Mouse (Mus musculus) kidney, embryonic 16.5 days (tissue): Measurements from ENCODE around the gene Nxf1. TPM values are rescaled to one million over a fixed set of nuclear protein-coding genes. Genes with fewer than 3 reads are reported as not detected.
A peak's percentile ranks its signal among the peaks of the same experiment; 100 is the strongest.

Experiments
- ATAC-seq: fragments of 200-750 bp; cut with Nextera tagmentation; 2 replicates; pipeline ENCODE4 v1.8.0; 2017; ENCODE audit warnings: moderate TSS enrichment; ENCODE audit not compliant: low FRiP score, low TSS enrichment
- H3K27ac ChIP-seq: fragments of 300-500 bp; sonication (generic); 2 replicates; pipeline ENCODE4 v1.5.1; 2014; ENCODE audit warnings: low read length
- H3K27me3 ChIP-seq: fragments of 300-500 bp; sonication (generic); 2 replicates; pipeline ENCODE4 v1.6.1; 2014; ENCODE audit warnings: low read length, control low read depth, mixed read lengths; ENCODE audit not compliant: insufficient read depth
- H3K36me3 ChIP-seq: fragments of 300-500 bp; sonication (generic); 2 replicates; pipeline ENCODE4 v1.6.1; 2014; ENCODE audit warnings: low read length, control low read depth, mixed read lengths; ENCODE audit not compliant: insufficient read depth
- H3K4me1 ChIP-seq: fragments of 300-500 bp; sonication (generic); 2 replicates; pipeline ENCODE4 v1.6.1; 2014; ENCODE audit warnings: low read length, control low read depth, mixed read lengths; ENCODE audit not compliant: insufficient read depth
- H3K4me2 ChIP-seq: fragments of 300-500 bp; sonication (generic); replicated peaks from 2 replicates; pipeline ENCODE4 v1.6.1; 2014; ENCODE audit warnings: low read depth, low read length
- H3K4me3 ChIP-seq: fragments of 300-500 bp; sonication (generic); 2 replicates; pipeline ENCODE4 v1.5.1; 2014; ENCODE audit warnings: mild to moderate bottlenecking, low read length
- H3K9ac ChIP-seq: fragments of 300-500 bp; sonication (generic); replicated peaks from 2 replicates; pipeline ENCODE4 v1.6.1; 2014; ENCODE audit warnings: low read length
- H3K9me3 ChIP-seq: fragments of 300-500 bp; sonication (generic); 2 replicates; pipeline ENCODE4 v1.6.1; 2016; ENCODE audit warnings: low read length, control low read depth
- WGBS: fragments of 180-500 bp; shearing (Covaris S2); extraction: QIAGEN DNeasy Blood & Tissue Kit; methylation state at CpG from one replicate; pipeline ENCODE4 v1.1.7; 2014; 5-methylcytosine and 5-hydroxymethylcytosine counted together
- polyA plus RNA-seq: library from polyadenylated mRNA; unstranded; fragments of >200 nt; fragmentation: Nextera tagmentation; extraction: Ambion mirVana; gene quantifications from 2 replicates; pipeline ENCODE4 v1.2.1, GENCODE M21; 2015

Gene Nxf1
- polyA plus RNA-seq: 213 and 218 TPM in 2 replicates

- Histone ChIP-seq H3K4me2 (peak within 1 kb of the TSS; percentile 69), H3K9ac (peak within 1 kb of the TSS; percentile 98), H3K27me3 (no peaks in the 10 kb centered on the region), H3K4me1 (peaks cover 24% of the 10 kb centered on the region), H3K27ac (peak within 1 kb of the TSS; percentile 93), H3K36me3 (peaks cover 31% of the 10 kb centered on the region), H3K9me3 (no peaks in the 10 kb centered on the region), H3K4me3 (peak within 1 kb of the TSS; percentile 97)
- under 1% methylated on average over 74 of the region's 75 CpGs for WGBS
- peak; percentile 95 for ATAC-seq
These were observed at the start of gene Nxf1 for GRCm38 (mm10) chr19:8756635-8757387. Nxf1 (plus strand) TSS chr19:8757073.

- Histone ChIP-seq H3K27me3 (no peaks in the 10 kb centered on the region), H3K9me3 (no peaks in the 10 kb centered on the region), H3K9ac (no peak overlapping the region), H3K4me3 (no peak overlapping the region), H3K36me3 (peaks cover 46% of the 10 kb centered on the region), H3K4me1 (peaks cover 25% of the 10 kb centered on the region), H3K4me2 (no peak overlapping the region), H3K27ac (no peak overlapping the region)
- ATAC-seq: no peak
- 93% methylated on average over 8 of the region's 8 CpGs for WGBS
These were observed 47.9 kb upstream of the Nxf1 start for GRCm38 (mm10) chr19:8708954-8709353.

- ATAC-seq: no peak
- Histone ChIP-seq H3K9ac (peak overlapping the region; percentile 45; the same call in 1 of the 2 replicates), H3K27ac (no peak overlapping the region), H3K4me2 (no peak overlapping the region), H3K9me3 (no peaks in the 10 kb centered on the region), H3K36me3 (peaks cover 46% of the 10 kb centered on the region), H3K4me3 (no peak overlapping the region), H3K4me1 (peaks cover 33% of the 10 kb centered on the region), H3K27me3 (no peaks in the 10 kb centered on the region)
- WGBS: 93% methylated on average over 2 of the region's 2 CpGs
These were observed 46.8 kb upstream of the Nxf1 start for GRCm38 (mm10) chr19:8710057-8710456.

- Histone ChIP-seq H3K36me3 (peaks cover 46% of the 10 kb centered on the region), H3K27me3 (no peaks in the 10 kb centered on the region), H3K27ac (peak overlapping the region; percentile 94), H3K9ac (peak overlapping the region; percentile 78), H3K4me1 (peaks cover 33% of the 10 kb centered on the region), H3K4me3 (peak overlapping the region; percentile 80), H3K4me2 (peak overlapping the region; percentile 73), H3K9me3 (no peaks in the 10 kb centered on the region)
- ATAC-seq: no peak
- WGBS: 46% methylated on average over 4 of the region's 4 CpGs
These were observed 45.4 kb upstream of the Nxf1 start for GRCm38 (mm10) chr19:8711506-8711905.

GRCm38 (mm10) chr19:8711949-8712869 lies 44.7 kb upstream of the Nxf1 start:
- H3K4me1 ChIP-seq: peaks cover 33% of the 10 kb centered on the region
- H3K27me3 ChIP-seq: no peaks in the 10 kb centered on the region
- H3K27ac ChIP-seq: peak overlapping the region; percentile 94
- peak overlapping the region; percentile 73 for H3K4me2 ChIP-seq
- WGBS: 45% methylated on average over 10 of the region's 10 CpGs
- peak overlapping the region; percentile 80 for H3K4me3 ChIP-seq
- ATAC-seq: no peak
- no peaks in the 10 kb centered on the region for H3K9me3 ChIP-seq
- peaks cover 39% of the 10 kb centered on the region for H3K36me3 ChIP-seq
- peak overlapping the region; percentile 78 for H3K9ac ChIP-seq

- Histone ChIP-seq H3K4me3 (peak overlapping the region; percentile 80), H3K27me3 (no peaks in the 10 kb centered on the region), H3K9me3 (no peaks in the 10 kb centered on the region), H3K27ac (peak overlapping the region; percentile 94), H3K4me2 (peak overlapping the region; percentile 73), H3K36me3 (peaks cover 33% of the 10 kb centered on the region), H3K4me1 (peaks cover 33% of the 10 kb centered on the region), H3K9ac (peak overlapping the region; percentile 78)
- WGBS: 0% methylated on average over 13 of the region's 13 CpGs
- peak; percentile 72 for ATAC-seq
These were observed 44.0 kb upstream of the Nxf1 start for GRCm38 (mm10) chr19:8712870-8713305.

DNA sequence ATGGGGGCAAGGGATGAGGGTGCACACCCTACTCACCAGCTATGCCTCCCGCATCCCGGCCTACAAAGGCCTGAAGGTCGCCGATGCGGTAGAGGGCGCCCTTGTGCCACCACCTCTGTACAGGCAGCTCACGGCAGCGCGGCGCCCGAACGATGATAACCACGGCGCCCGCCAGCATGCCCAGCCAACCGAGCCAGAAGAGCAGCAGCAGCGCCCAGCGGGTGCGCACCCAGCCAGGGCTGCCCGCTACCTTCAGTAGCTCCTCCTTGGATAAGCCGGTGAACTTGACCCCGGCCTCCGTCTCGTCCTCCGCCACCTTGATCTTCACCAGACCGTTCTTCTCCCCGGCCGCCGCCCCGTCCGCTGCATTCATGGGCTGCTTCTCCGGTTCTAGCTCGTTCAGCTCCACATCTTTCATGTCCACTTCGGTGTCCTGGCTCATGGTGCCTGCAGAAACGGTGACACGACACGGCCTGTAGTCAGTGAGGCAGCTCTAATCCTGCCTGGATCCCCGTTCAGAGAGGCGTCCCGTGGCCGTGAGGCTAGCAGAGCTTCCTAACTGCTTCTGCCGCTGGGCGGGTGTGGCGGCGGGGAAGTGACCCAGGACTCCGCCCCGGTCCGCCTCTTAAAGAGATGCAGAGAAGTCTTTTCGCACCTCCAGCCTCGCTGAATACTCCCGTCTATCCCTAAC lies 43.4 kb upstream of the Nxf1 start:
- Histone ChIP-seq H3K36me3 (peaks cover 27% of the 10 kb centered on the region), H3K27ac (peak overlapping the region; percentile 94), H3K4me2 (peak overlapping the region; percentile 73), H3K9ac (peak overlapping the region; percentile 78), H3K27me3 (no peaks in the 10 kb centered on the region), H3K4me3 (peak overlapping the region; percentile 80), H3K4me1 (peaks cover 33% of the 10 kb centered on the region), H3K9me3 (no peaks in the 10 kb centered on the region)
- ATAC-seq: peak; percentile 94
- under 1% methylated on average over 51 of the region's 51 CpGs for WGBS

DNA sequence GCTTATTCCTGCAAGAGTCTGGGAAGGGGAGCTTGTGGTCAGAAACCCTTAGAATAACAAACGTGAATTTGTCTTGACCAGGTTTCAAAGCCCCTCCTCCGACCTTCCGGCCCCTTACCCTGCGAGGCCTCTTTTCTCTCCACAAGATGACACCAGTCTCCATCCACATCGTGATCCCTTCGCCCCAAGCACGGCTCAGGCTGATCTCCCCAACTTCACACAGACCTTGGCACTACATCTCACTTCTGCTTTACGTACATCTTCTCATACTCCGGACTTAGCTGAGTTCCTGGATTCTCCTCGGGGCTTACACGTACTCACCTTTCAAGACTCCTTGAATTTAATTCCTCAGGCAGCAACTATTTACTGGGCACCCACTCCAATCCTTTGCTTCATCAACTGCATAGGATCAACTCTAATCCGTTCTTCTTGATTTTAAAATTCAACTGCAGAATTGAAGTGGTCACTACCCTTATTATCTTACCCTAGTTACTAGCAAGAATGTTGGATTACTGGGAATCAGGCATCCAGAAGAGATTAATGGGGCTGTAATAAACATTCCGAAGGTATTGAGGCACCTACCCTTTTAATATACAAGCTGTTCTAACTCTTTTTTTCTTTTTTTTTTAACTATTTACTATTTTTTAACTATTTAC lies 42.7 kb upstream of the Nxf1 start:
- no peaks in the 10 kb centered on the region for H3K9me3 ChIP-seq
- H3K9ac ChIP-seq: peak overlapping the region; percentile 78
- H3K4me2 ChIP-seq: peak overlapping the region; percentile 73
- peak overlapping the region; percentile 80 for H3K4me3 ChIP-seq
- WGBS: 7% methylated on average over 13 of the region's 13 CpGs
- peak; percentile 13 for ATAC-seq
- peaks cover 33% of the 10 kb centered on the region for H3K4me1 ChIP-seq
- H3K27me3 ChIP-seq: no peaks in the 10 kb centered on the region
- H3K36me3 ChIP-seq: peaks cover 20% of the 10 kb centered on the region
- H3K27ac ChIP-seq: peak overlapping the region; percentile 94
